ENCODE assay signal across 10 mouse cellular contexts in genomic region chr1:18181167-18181566, GRCm38 (mm10). TPM values are rescaled to one million over a fixed set of nuclear protein-coding genes. Genes with fewer than 3 reads are reported as not detected.
A peak's percentile ranks its signal among the peaks of the same experiment; 100 is the strongest.
DNase-seq lines count a peak whose midpoint lies in the region; ATAC-seq and TF ChIP-seq lines count a peak whose summit lies in the region.
"Had no signal": no experiment of that assay in that cellular context is flagged by ENCODE, and none has a peak within 500 bp of the region (broad histone marks: within the 10 kb centered on the region; RNA-seq: fewer than 3 reads in every experiment).

No protein-coding gene starts in this region.

- H3K36me3 ChIP-seq in forebrain, embryonic 13.5 days (ENCODE audit: poor library complexity, severe bottlenecking): no peaks in the 10 kb centered on the region
- H3K36me3 ChIP-seq in forebrain, embryonic 10.5 days (replicated peaks): no peaks in the 10 kb centered on the region
- H3K36me3 ChIP-seq in lung, postnatal 0 days (ENCODE audit: insufficient read depth, low read length): no peaks in the 10 kb centered on the region
- no peaks in the 10 kb centered on the region for H3K36me3 ChIP-seq in neural tube, embryonic 15.5 days

- no peak overlapping the region for H3K27ac ChIP-seq in forebrain, embryonic 13.5 days
- H3K27ac ChIP-seq in forebrain, embryonic 10.5 days: no peak overlapping the region
- H3K27ac ChIP-seq in lung, postnatal 0 days (ENCODE audit: low read length): no peak overlapping the region
- H3K27ac ChIP-seq in neural tube, embryonic 15.5 days (replicated peaks): no peak overlapping the region

- H3K9me3 ChIP-seq in forebrain, embryonic 13.5 days (replicated peaks): no peaks in the 10 kb centered on the region
- no peaks in the 10 kb centered on the region for H3K9me3 ChIP-seq in forebrain, embryonic 10.5 days
- H3K9me3 ChIP-seq in lung, postnatal 0 days (ENCODE audit: low read length): no peaks in the 10 kb centered on the region
- no peaks in the 10 kb centered on the region for H3K9me3 ChIP-seq in neural tube, embryonic 15.5 days (replicated peaks)

- no peaks in the 10 kb centered on the region for H3K27me3 ChIP-seq in forebrain, embryonic 13.5 days
- H3K27me3 ChIP-seq in forebrain, embryonic 10.5 days (ENCODE audit: poor library complexity, severe bottlenecking): no peaks in the 10 kb centered on the region
- H3K27me3 ChIP-seq in lung, postnatal 0 days (replicated peaks; ENCODE audit: insufficient read depth, low read length): no peaks in the 10 kb centered on the region
- no peaks in the 10 kb centered on the region for H3K27me3 ChIP-seq in neural tube, embryonic 15.5 days (replicated peaks)

- TF ChIP-seq CTCF in lung, postnatal 0 days (IDR thresholded peaks at IDR 0.05): no peak

- H3K9ac ChIP-seq in forebrain, embryonic 13.5 days: no peak overlapping the region
- no peak overlapping the region for H3K9ac ChIP-seq in lung, postnatal 0 days (replicated peaks; ENCODE audit: low read depth)
- no peak overlapping the region for H3K9ac ChIP-seq in neural tube, embryonic 15.5 days (replicated peaks)

- 64% methylated on average over 3 of the region's 3 CpGs for WGBS in forebrain, embryonic 13.5 days
- 86% methylated on average over 3 of the region's 3 CpGs for WGBS in forebrain, embryonic 10.5 days
- WGBS in lung, postnatal 0 days: 69% methylated on average over 3 of the region's 3 CpGs
- 74% methylated on average over 3 of the region's 3 CpGs for WGBS in neural tube, embryonic 15.5 days

- H3K4me3 ChIP-seq in forebrain, embryonic 13.5 days: no peak overlapping the region
- H3K4me3 ChIP-seq in forebrain, embryonic 10.5 days: no peak overlapping the region
- H3K4me3 ChIP-seq in lung, postnatal 0 days (ENCODE audit: low read depth, low read length): no peak overlapping the region
- H3K4me3 ChIP-seq in neural tube, embryonic 15.5 days (replicated peaks): no peak overlapping the region

- TF ChIP-seq EP300 in lung, postnatal 0 days (IDR thresholded peaks at IDR 0.05): no peak

- peak; percentile 99 for ATAC-seq in forebrain, embryonic 13.5 days
- ATAC-seq in lung, postnatal 0 days: peak; percentile 83
- ATAC-seq in neural tube, embryonic 15.5 days (ENCODE audit: low FRiP score): no peak

- no peak overlapping the region for H3K4me2 ChIP-seq in forebrain, embryonic 13.5 days
- no peak overlapping the region for H3K4me2 ChIP-seq in lung, postnatal 0 days (replicated peaks; ENCODE audit: low read depth, low read length)
- no peak overlapping the region for H3K4me2 ChIP-seq in neural tube, embryonic 15.5 days

- DNase-seq in forebrain, embryonic 10.5 days (ENCODE audit: extremely low spot score, low spot score): no peak
- DNase-seq in lung, postnatal 0 days (ENCODE audit: low spot score): peak; percentile 49
- DNase-seq in lung, adult 18-20 months: no peak
- DNase-seq in layer of hippocampus, adult 8-10 months (ENCODE audit: low spot score in 2 of 2): peak; percentile 9 to 21
- peak; percentile 37 for DNase-seq in right cerebral cortex, postnatal 4 days
- no peak for DNase-seq in urinary bladder, postnatal 10 days (ENCODE audit: low spot score)

- no peaks in the 10 kb centered on the region for H3K4me1 ChIP-seq in forebrain, embryonic 13.5 days
- no peaks in the 10 kb centered on the region for H3K4me1 ChIP-seq in forebrain, embryonic 10.5 days
- no peaks in the 10 kb centered on the region for H3K4me1 ChIP-seq in lung, postnatal 0 days (ENCODE audit: insufficient read depth, low read depth, low read length)
- H3K4me1 ChIP-seq in neural tube, embryonic 15.5 days: no peaks in the 10 kb centered on the region

RNA-seq across cellular contexts. Expression of gene Crisp4, which starts 35.5 kb away (rescaled TPM):
- not detected in 2 replicates for polyA plus RNA-seq in forebrain, embryonic 13.5 days (2015; fragmentation: Nextera tagmentation; extraction: Ambion mirVana)
- polyA plus RNA-seq in forebrain, embryonic 10.5 days (2016; fragmentation: Nextera tagmentation; extraction: Ambion mirVana): not detected in 2 replicates
- not detected in 2 replicates for polyA plus RNA-seq in lung, postnatal 0 days (2015; fragmentation: Nextera tagmentation; extraction: Ambion mirVana)
- total RNA-seq in layer of hippocampus, adult 8-10 months (2022): not detected
- polyA plus RNA-seq in neural tube, embryonic 15.5 days (2015; fragmentation: Nextera tagmentation; extraction: Ambion mirVana): not detected in 2 replicates
- total RNA-seq: megakaryocyte-erythroid progenitor cell, adult 5-6 weeks had no signal
- polyA plus RNA-seq: cerebellum, adult 2 months had no signal

RNA-seq across cellular contexts. Expression of gene Defb18, which starts 56.1 kb away (rescaled TPM):
- polyA plus RNA-seq in forebrain, embryonic 13.5 days (2015; fragmentation: Nextera tagmentation; extraction: Ambion mirVana): not detected in 2 replicates
- polyA plus RNA-seq in forebrain, embryonic 10.5 days (2016; fragmentation: Nextera tagmentation; extraction: Ambion mirVana): not detected in 2 replicates
- polyA plus RNA-seq in lung, postnatal 0 days (2015; fragmentation: Nextera tagmentation; extraction: Ambion mirVana): not detected in 2 replicates
- total RNA-seq in layer of hippocampus, adult 8-10 months (2022): not detected
- not detected in 2 replicates for polyA plus RNA-seq in neural tube, embryonic 15.5 days (2015; fragmentation: Nextera tagmentation; extraction: Ambion mirVana)
- total RNA-seq: megakaryocyte-erythroid progenitor cell, adult 5-6 weeks had no signal
- polyA plus RNA-seq: cerebellum, adult 2 months had no signal

Comparison
In these comparisons a context has a peak if more than half of its experiments do, and no peak if none do; other contexts are left out.
1. DNase-seq: peak in lung, postnatal 0 days (single experiment), layer of hippocampus, adult 8-10 months (2 of 2) and right cerebral cortex, postnatal 4 days (single experiment); none in forebrain, embryonic 10.5 days (single experiment), lung, adult 18-20 months (0 of 2) and urinary bladder, postnatal 10 days (single experiment).